Mouse (Mus musculus) skeletal muscle tissue, adult 2 months (tissue): Measurements from ENCODE around the gene Olfr766-ps1.
"Not testable (repeated sequence)": the region's sequence is repeated elsewhere in the genome, so short reads cannot be mapped to it uniquely, and the experiment has no call there.

Experiments
- DNase-seq: peaks from one replicate; pipeline ENCODE4 v3.0.0-alpha.2; 2012; ENCODE audit warnings: low read depth, low spot score

Gene Olfr766-ps1

DNA sequence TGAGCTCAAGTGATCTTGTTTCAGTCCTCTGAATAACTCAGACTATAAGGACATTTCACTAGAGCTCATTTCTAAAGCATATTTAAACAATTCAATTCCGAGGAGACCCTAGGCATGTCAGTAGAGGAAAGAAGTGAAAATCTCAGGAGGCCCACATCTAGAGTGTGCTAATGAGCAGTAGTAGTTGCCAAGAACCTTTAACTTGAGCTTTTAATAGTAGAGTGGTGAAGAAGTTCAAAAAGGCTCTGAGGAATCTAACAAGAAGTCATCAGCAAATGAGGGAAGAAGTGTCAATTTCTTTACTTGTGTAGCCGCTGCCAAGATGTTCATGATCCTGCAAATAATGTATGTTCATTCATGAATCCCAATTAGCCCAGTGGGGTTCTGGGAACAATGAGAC lies at the start of gene Olfr766-ps1:
Olfr766-ps1 (minus strand) TSS at position 101 of the 400 bp plus-strand sequence.
- DNase-seq: no peak

DNA sequence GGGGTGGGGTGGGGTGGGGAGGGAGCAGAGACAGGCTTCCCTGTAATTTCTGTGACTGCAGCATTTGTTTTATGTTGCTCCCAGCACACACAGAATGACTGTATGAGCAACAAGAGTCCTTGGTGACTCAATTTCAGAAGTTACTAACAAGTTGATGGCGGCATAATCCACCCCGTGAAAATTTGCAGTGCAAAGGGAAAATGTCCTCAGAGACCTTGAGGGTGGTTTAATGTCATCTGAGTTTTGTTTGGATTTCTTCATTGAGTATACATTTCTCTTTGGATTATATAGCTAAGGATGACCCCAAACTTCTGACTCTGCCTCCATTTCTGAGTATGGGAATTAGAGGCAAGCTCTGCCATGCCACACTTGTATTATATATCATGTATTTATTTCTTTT lies 49.0 kb upstream of the Olfr766-ps1 start, which contains the start of gene Olfr769:
Olfr769 (minus strand) TSS at position 101 of the 400 bp plus-strand sequence.
- no peak for DNase-seq

DNA sequence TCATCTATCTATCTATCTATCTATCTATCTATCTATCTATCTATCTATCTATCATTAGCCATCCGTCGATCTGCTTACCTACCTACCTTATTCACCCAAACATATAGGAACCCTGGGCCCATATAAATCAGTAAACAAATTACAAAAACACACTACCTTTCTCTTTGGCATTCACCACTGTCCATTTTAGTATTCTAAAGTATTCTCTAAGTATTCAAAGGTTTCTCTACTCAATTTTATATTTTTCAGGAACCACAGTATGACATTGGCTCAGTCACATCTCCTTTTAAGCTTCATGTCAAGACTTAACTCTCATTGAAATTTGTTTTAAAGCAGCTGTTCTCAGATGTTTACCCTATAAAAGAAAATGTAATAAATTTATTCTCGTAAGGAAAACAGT lies 46.4 kb upstream of the Olfr766-ps1 start:
- DNase-seq: no peak

DNA sequence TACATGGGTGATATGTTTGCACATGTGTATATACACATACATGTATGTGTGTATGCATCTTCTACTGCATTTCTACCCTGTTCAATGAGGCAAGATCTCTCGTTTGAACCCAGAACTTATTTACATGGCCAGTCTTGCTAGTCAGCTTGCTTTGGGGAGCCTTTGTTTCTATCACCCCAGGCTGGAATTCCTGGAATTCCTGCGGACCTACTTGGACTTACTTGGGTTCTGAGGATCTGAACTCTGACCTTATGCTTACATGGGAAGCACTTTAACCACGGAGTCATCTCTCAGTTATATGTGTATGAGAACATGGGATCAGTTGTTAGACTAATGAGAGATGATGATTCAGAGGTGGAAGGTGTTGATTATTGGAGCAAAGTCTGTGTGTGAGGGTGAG lies 32.5 kb upstream of the Olfr766-ps1 start:
- no peak for DNase-seq

DNA sequence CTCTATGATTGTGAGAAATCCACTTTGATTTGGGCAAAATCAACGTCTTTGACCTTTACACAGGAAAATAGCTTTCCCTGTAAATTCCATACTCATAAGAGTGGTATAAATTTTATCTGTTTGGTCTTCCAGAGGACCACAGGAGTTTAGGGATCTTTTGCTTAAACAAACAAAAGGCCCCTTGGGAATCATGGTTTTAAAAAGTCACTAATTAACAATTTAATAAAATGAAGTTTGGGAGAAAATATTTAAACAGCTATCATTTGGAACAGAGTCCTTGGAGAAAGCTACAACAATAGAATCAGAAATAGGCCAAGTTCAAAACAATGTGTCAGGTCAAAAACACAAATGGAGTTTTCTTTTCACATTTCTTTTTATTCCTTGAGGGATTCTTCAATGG lies 30.5 kb upstream of the Olfr766-ps1 start, which contains the start of gene Olfr768:
Olfr768 (minus strand) TSS at position 101 of the 400 bp plus-strand sequence.
- no peak for DNase-seq

DNA sequence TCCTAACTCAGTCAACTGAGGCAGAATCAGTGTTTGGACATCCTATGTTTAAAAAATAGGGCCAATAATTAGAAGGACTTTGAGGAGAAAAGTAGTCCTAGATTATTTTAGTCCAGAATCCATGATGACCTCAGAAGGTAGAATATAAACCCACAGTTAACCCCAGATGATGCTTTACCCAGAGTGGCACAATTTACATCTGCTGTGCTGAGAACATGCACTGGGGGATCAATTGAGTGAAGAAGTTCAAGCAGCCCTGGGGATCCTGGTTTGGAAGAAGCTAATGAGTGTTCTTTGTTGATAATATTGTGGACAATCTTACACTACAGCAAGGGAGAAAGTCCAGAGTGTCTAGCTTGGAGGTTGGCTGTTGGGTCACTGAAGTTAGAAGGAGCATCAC lies 14.0 kb upstream of the Olfr766-ps1 start, which contains the start of gene Olfr767:
Olfr767 (minus strand) TSS at position 101 of the 400 bp plus-strand sequence.
- not testable (repeated sequence) for DNase-seq

DNA sequence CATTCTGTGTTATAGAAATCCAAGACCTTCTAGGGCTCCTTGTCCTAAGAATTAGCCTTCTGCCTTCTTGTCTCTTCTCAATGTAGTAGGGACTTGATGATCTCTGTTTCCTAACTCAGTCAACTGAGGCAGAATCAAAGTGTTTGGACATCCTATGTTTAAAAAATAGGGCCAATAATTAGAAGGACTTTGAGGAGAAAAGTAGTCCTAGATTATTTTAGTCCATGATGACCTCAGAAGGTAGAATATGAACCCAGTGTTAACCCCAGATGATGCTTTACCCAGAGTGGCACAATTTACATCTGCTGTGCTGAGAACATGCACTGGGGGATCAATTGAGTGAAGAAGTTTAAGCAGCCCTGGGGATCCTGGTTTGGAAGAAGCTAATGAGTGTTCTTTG lies 18.9 kb downstream of the Olfr766-ps1 start, which contains the start of gene Olfr765:
Olfr765 (minus strand) TSS at position 101 of the 400 bp plus-strand sequence.
- not testable (repeated sequence) for DNase-seq

DNA sequence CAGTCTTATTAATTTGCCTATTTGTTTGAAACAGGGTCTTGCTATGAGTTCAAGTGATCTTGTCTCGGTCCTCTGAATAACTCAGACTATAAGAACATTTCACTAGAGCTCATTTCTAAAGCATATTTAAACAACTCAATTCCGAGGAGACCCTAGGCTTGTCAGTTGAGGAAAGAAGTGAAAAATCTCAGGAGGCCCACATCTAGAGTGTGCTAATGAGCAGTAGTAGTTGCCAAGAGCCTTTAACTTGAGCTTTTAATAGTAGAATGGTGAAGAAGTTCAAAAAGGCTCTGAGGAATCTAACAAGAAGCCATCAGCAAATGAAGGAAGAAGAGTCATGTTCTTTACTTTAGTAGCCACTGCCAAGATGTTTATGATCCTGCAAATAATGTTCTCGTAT lies 29.0 kb downstream of the Olfr766-ps1 start, which contains the start of gene Olfr764-ps1:
Olfr764-ps1 (minus strand) TSS at position 101 of the 400 bp plus-strand sequence.
- DNase-seq: no peak

DNA sequence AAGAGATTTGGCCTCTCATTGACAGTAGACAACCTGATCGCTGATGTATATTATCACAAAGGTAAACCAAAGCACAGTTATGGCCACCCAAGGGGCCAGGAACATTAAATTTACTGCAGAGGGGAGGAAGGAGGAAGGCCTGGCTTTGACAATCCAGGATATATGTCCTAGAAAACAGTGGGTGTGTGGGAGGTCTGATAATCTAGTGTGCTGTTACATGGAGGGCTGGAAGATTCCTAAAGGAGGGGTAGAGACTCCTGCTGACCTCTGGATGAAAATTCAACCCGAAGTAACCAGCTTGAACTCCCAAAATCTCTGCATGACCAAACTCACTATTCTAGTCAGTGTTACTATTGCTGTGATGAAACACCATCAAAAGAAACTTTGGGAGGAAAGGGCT lies 40.4 kb downstream of the Olfr766-ps1 start:
- no peak for DNase-seq

DNA sequence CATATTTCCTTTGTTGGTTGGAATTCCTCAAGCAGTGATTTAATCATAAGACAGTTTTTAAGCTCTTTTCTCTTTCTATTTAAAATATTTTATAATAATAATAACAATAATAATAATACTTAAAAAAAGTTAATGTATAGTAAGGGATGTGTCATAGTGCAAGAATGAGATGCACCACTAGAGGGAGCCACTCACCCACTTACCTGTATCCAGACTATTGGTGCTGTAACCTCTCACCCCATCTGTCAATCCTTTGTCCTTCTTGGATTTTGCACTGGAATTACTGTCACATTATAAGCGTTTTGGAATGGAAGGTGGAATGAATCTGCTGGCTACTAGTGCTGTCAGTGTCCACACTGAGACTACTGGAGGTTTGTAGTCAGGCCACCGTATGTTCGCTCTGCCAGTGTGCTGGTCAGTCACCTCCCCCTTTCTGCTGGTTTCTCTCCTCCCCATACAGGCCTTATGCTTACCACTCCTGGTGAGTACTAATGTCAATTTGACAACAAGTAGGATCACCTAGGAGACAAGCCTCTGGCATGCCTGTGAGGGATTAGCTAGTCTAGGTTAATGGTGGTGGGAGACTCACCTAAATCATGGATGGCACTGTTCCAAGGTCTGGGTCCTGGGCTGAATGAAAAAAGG lies 42.6 kb downstream of the Olfr766-ps1 start:
- no peak for DNase-seq

DNA sequence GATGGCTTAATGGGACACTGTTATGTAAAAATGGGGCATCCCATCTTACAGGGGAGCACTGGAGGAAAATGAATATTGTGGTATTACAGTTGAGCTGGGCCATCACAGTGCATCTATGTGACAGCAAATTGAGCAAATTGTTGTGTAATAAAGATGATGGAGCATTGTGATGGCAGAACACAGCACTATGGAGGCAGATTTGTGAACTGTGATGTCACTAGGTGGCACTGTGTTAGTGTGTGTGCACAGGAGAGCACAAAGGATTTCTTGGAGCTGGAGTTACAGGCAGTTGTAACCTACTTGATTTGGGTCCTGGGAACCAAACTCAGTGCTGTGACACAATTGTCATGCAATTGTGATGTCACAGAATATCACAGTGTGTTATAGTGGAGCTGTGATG lies 45.5 kb downstream of the Olfr766-ps1 start:
- DNase-seq: no peak

DNA sequence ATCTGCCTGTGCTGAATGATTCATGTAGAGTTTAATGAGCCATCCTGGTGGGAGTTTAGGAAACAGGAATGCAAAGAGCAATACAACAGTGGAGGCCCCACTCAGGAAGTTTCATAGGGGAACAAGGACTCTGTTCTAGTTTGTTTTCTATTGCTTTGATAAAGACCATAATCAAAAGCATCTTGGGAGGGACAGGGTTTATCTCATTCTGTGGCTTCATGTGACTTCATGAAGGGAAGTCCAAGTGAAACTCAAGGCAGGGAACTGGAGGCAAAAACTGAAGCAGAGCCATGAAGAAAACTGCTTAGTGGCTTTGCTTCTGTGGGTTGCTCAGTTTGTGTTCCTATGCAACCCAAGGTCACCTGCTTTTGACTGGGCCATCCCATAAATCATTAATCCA lies 54.3 kb downstream of the Olfr766-ps1 start:
- DNase-seq: no peak
